Mouse (Mus musculus): ENCODE measurements around the gene Nectin4.

DNA sequence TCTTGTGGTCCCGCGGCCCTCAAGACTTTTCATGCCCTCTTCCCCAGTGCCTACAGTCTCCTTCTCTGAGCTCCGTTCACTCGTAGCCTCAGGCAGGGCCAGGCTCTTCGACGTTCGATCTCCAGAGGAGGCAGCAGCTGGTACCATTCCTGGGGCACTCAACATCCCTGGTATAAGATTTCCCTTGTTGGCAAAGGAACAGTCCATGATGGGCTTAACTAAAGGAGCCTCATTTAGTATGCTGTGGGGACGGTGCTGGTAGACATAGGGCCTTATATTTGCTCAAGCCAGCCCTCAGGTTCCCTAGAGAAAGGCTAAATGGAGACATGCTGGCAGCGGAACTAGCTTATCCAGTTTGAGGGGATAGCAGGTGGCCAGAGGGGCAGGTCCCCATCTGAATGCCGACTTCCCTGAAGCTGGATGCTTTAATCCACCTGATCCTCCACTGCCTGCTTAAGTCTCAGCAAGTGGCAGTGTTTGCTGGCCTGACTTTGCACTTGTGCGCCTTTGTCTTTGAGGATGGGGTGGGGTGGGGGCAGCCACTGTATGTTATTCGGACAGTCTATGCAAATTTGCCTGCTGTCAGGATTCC lies 49.5 kb downstream of the Nectin4 start:
- TF ChIP-seq POLR2A (IDR thresholded peaks at IDR 0.05; ENCODE audit: extremely low read depth, insufficient read depth, low read length) (no peak), CTCF (IDR thresholded peaks at IDR 0.05; ENCODE audit: low read depth, low read length) (no peak)
